Mouse (Mus musculus): ENCODE measurements around the gene Snd1. TPM values are rescaled to one million over a fixed set of nuclear protein-coding genes. Genes with fewer than 3 reads are reported as not detected.

Gene Snd1
- polyA plus RNA-seq, 1 experiment from 2014 or later = 56.1 TPM

- H3K4me2 ChIP-seq (ENCODE audit: low read depth, low read length) = no peak overlapping the region
- no peak for ATAC-seq (ENCODE audit: low read depth)
- no peaks in the 10 kb centered on the region for H3K27me3 ChIP-seq (ENCODE audit: control insufficient read depth, insufficient read depth, low read depth, low read length)
- peaks cover 3% of the 10 kb centered on the region; the same call in 1 of the 2 replicates for H3K4me1 ChIP-seq (ENCODE audit: control insufficient read depth, low read depth, low read length)
- H3K36me3 ChIP-seq (ENCODE audit: control insufficient read depth, insufficient read depth) = no peaks in the 10 kb centered on the region
- H3K9me3 ChIP-seq (replicated peaks; ENCODE audit: control insufficient read depth, low read length) = no peaks in the 10 kb centered on the region
- 69% methylated on average over 8 of the region's 8 CpGs for WGBS (ENCODE audit: insufficient replicate concordance)
- no peak overlapping the region for H3K4me3 ChIP-seq (ENCODE audit: low read depth, low read length)
- no peak overlapping the region for H3K27ac ChIP-seq (ENCODE audit: low read length)
- H3K9ac ChIP-seq (ENCODE audit: low read depth, low read length) = no peak overlapping the region
Observed at GRCm38 (mm10) chr6:28862304-28862703, 387.4 kb downstream of the Snd1 start.

- H3K4me1 ChIP-seq (ENCODE audit: control insufficient read depth, low read depth, low read length) = no peaks in the 10 kb centered on the region; the same call in 1 of the 2 replicates
- no peaks in the 10 kb centered on the region for H3K36me3 ChIP-seq (ENCODE audit: control insufficient read depth, insufficient read depth)
- H3K27ac ChIP-seq (ENCODE audit: low read length) = no peak overlapping the region
- H3K9me3 ChIP-seq (replicated peaks; ENCODE audit: control insufficient read depth, low read length) = no peaks in the 10 kb centered on the region
- no peak overlapping the region for H3K9ac ChIP-seq (ENCODE audit: low read depth, low read length)
- H3K27me3 ChIP-seq (ENCODE audit: control insufficient read depth, insufficient read depth, low read depth, low read length) = no peaks in the 10 kb centered on the region
- WGBS (ENCODE audit: insufficient replicate concordance) = 66% methylated on average over 5 of the region's 5 CpGs
- H3K4me2 ChIP-seq (ENCODE audit: low read depth, low read length) = no peak overlapping the region
- ATAC-seq (ENCODE audit: low read depth) = no peak
- H3K4me3 ChIP-seq (ENCODE audit: low read depth, low read length) = no peak overlapping the region
Observed at GRCm38 (mm10) chr6:28864684-28865083, 389.7 kb downstream of the Snd1 start.

- Histone ChIP-seq H3K9ac (ENCODE audit: low read depth, low read length) (no peak overlapping the region), H3K27me3 (ENCODE audit: control insufficient read depth, insufficient read depth, low read depth, low read length) (no peaks in the 10 kb centered on the region), H3K4me3 (ENCODE audit: low read depth, low read length) (no peak overlapping the region), H3K36me3 (ENCODE audit: control insufficient read depth, insufficient read depth) (no peaks in the 10 kb centered on the region), H3K4me1 (ENCODE audit: control insufficient read depth, low read depth, low read length) (no peaks in the 10 kb centered on the region; the same call in 1 of the 2 replicates), H3K9me3 (replicated peaks; ENCODE audit: control insufficient read depth, low read length) (no peaks in the 10 kb centered on the region), H3K4me2 (ENCODE audit: low read depth, low read length) (no peak overlapping the region), H3K27ac (ENCODE audit: low read length) (no peak overlapping the region)
- 76% methylated on average over 10 of the region's 10 CpGs for WGBS (ENCODE audit: insufficient replicate concordance)
- ATAC-seq (ENCODE audit: low read depth) = no peak
Observed at GRCm38 (mm10) chr6:28865112-28865511, 390.2 kb downstream of the Snd1 start.

DNA sequence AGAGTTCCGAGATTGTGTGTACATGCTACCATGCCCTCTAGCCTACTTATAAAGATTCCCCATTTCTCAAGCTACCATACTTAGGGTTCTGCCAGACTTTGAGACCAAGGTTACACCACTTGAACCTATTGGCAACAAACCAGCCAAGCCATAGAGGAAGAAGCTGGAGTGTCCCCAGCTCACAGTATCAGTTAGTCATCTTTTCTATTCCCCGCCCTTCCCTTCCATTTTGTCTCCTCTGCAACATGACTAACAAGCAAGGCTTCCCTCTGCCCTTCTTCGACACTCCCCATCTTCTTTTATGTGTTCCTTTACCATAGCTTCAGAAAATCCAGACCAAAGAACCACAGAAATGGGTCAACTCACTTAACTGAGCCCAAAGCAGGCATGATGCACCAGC, 391.3 kb downstream of the Snd1 start:
- H3K27ac ChIP-seq (ENCODE audit: low read length) = no peak overlapping the region
- H3K9me3 ChIP-seq (replicated peaks; ENCODE audit: control insufficient read depth, low read length) = no peaks in the 10 kb centered on the region
- H3K4me3 ChIP-seq (ENCODE audit: low read depth, low read length) = no peak overlapping the region
- 66% methylated on average over 3 of the region's 3 CpGs for WGBS (ENCODE audit: insufficient replicate concordance)
- H3K9ac ChIP-seq (ENCODE audit: low read depth, low read length) = no peak overlapping the region
- H3K4me2 ChIP-seq (ENCODE audit: low read depth, low read length) = no peak overlapping the region
- no peak for ATAC-seq (ENCODE audit: low read depth)
- H3K36me3 ChIP-seq (ENCODE audit: control insufficient read depth, insufficient read depth) = no peaks in the 10 kb centered on the region
- H3K27me3 ChIP-seq (ENCODE audit: control insufficient read depth, insufficient read depth, low read depth, low read length) = no peaks in the 10 kb centered on the region
- no peaks in the 10 kb centered on the region; the same call in 1 of the 2 replicates for H3K4me1 ChIP-seq (ENCODE audit: control insufficient read depth, low read depth, low read length)

- no peaks in the 10 kb centered on the region for H3K27me3 ChIP-seq (ENCODE audit: control insufficient read depth, insufficient read depth, low read depth, low read length)
- H3K36me3 ChIP-seq (ENCODE audit: control insufficient read depth, insufficient read depth) = no peaks in the 10 kb centered on the region
- 57% methylated on average over 2 of the region's 2 CpGs for WGBS (ENCODE audit: insufficient replicate concordance)
- no peak overlapping the region for H3K4me2 ChIP-seq (ENCODE audit: low read depth, low read length)
- H3K9me3 ChIP-seq (replicated peaks; ENCODE audit: control insufficient read depth, low read length) = no peaks in the 10 kb centered on the region
- no peak overlapping the region for H3K27ac ChIP-seq (ENCODE audit: low read length)
- H3K4me1 ChIP-seq (ENCODE audit: control insufficient read depth, low read depth, low read length) = no peaks in the 10 kb centered on the region; the same call in 1 of the 2 replicates
- no peak overlapping the region for H3K4me3 ChIP-seq (ENCODE audit: low read depth, low read length)
- no peak for ATAC-seq (ENCODE audit: low read depth)
- H3K9ac ChIP-seq (ENCODE audit: low read depth, low read length) = no peak overlapping the region
Observed at GRCm38 (mm10) chr6:28867516-28868251, 392.7 kb downstream of the Snd1 start.

GRCm38 (mm10) chr6:28871725-28872420, 396.9 kb downstream of the Snd1 start:
- no peak overlapping the region for H3K4me3 ChIP-seq (ENCODE audit: low read depth, low read length)
- no peak for ATAC-seq (ENCODE audit: low read depth)
- 47% methylated on average over 5 of the region's 5 CpGs for WGBS (ENCODE audit: insufficient replicate concordance)

DNA sequence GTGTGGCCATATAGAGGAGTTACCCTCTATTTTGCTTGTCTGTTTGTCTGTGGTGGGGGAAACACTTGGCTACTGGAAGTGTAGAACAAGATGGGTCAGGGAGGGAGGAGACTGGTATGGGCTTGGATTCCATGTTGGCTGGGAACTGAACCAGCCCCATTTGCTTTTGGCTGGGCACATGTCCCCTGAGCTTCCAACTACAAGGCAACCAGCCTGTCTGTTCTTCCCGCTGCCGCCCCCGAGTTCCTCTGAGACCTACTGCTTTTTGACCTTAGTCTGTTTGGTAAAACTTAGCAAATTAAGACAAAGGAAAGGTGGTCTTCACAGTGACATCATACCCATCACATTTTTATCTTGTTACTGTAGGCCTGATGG, 397.5 kb downstream of the Snd1 start:
- Histone ChIP-seq H3K4me2 (ENCODE audit: low read depth, low read length) (no peak overlapping the region), H3K4me1 (ENCODE audit: control insufficient read depth, low read depth, low read length) (no peaks in the 10 kb centered on the region; the same call in 1 of the 2 replicates), H3K9ac (ENCODE audit: low read depth, low read length) (no peak overlapping the region), H3K27me3 (ENCODE audit: control insufficient read depth, insufficient read depth, low read depth, low read length) (no peaks in the 10 kb centered on the region), H3K9me3 (replicated peaks; ENCODE audit: control insufficient read depth, low read length) (no peaks in the 10 kb centered on the region), H3K4me3 (ENCODE audit: low read depth, low read length) (no peak overlapping the region), H3K36me3 (ENCODE audit: control insufficient read depth, insufficient read depth) (no peaks in the 10 kb centered on the region), H3K27ac (ENCODE audit: low read length) (no peak overlapping the region)
- 78% methylated on average over 3 of the region's 3 CpGs for WGBS (ENCODE audit: insufficient replicate concordance)
- ATAC-seq (ENCODE audit: low read depth) = no peak

More at GRCm38 (mm10) chr6:28871725-28872420, 396.9 kb downstream of the Snd1 start:
- no peaks in the 10 kb centered on the region; the same call in 1 of the 2 replicates for H3K4me1 ChIP-seq (ENCODE audit: control insufficient read depth, low read depth, low read length)
- H3K9me3 ChIP-seq (replicated peaks; ENCODE audit: control insufficient read depth, low read length) = no peaks in the 10 kb centered on the region
- H3K27ac ChIP-seq (ENCODE audit: low read length) = no peak overlapping the region
- no peaks in the 10 kb centered on the region for H3K27me3 ChIP-seq (ENCODE audit: control insufficient read depth, insufficient read depth, low read depth, low read length)
- H3K4me2 ChIP-seq (ENCODE audit: low read depth, low read length) = no peak overlapping the region
- H3K9ac ChIP-seq (ENCODE audit: low read depth, low read length) = no peak overlapping the region
- no peaks in the 10 kb centered on the region for H3K36me3 ChIP-seq (ENCODE audit: control insufficient read depth, insufficient read depth)

- H3K4me3 ChIP-seq (ENCODE audit: low read depth, low read length) = no peak overlapping the region
- no peaks in the 10 kb centered on the region for H3K4me1 ChIP-seq (ENCODE audit: control insufficient read depth, low read depth, low read length)
- H3K4me2 ChIP-seq (ENCODE audit: low read depth, low read length) = no peak overlapping the region
- WGBS (ENCODE audit: insufficient replicate concordance) = 85% methylated on average over 11 of the region's 11 CpGs
- no peak overlapping the region for H3K9ac ChIP-seq (ENCODE audit: low read depth, low read length)
- no peaks in the 10 kb centered on the region for H3K27me3 ChIP-seq (ENCODE audit: control insufficient read depth, insufficient read depth, low read depth, low read length)
- no peak for ATAC-seq (ENCODE audit: low read depth)
- H3K9me3 ChIP-seq (replicated peaks; ENCODE audit: control insufficient read depth, low read length) = no peaks in the 10 kb centered on the region
- no peaks in the 10 kb centered on the region for H3K36me3 ChIP-seq (ENCODE audit: control insufficient read depth, insufficient read depth)
- no peak overlapping the region for H3K27ac ChIP-seq (ENCODE audit: low read length)
Observed at GRCm38 (mm10) chr6:28874053-28874452, 399.1 kb downstream of the Snd1 start.

DNA sequence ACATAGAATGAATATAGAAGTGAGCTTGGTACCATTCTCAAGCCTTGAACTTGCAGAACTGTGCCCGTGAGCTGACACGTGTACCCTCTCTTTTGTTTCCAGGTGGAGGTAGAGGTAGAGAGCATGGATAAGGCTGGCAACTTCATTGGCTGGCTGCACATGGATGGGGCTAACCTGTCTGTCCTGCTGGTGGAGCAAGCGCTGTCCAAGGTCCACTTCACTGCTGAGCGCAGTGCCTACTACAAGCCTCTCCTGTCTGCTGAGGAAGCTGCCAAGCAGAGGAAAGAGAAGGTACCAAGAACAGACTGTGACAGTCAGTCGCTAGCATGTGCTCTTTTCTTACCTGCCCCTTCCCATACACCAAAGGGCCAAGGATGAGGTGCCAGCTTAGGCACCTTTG, 399.8 kb downstream of the Snd1 start:
- Histone ChIP-seq H3K27me3 (ENCODE audit: control insufficient read depth, insufficient read depth, low read depth, low read length) (no peaks in the 10 kb centered on the region), H3K36me3 (ENCODE audit: control insufficient read depth, insufficient read depth) (no peaks in the 10 kb centered on the region), H3K4me2 (ENCODE audit: low read depth, low read length) (no peak overlapping the region), H3K4me1 (ENCODE audit: control insufficient read depth, low read depth, low read length) (no peaks in the 10 kb centered on the region), H3K27ac (ENCODE audit: low read length) (no peak overlapping the region), H3K4me3 (ENCODE audit: low read depth, low read length) (no peak overlapping the region), H3K9me3 (replicated peaks; ENCODE audit: control insufficient read depth, low read length) (no peaks in the 10 kb centered on the region), H3K9ac (ENCODE audit: low read depth, low read length) (no peak overlapping the region)
- WGBS (ENCODE audit: insufficient replicate concordance) = 79% methylated on average over 5 of the region's 5 CpGs
- no peak for ATAC-seq (ENCODE audit: low read depth)

Measured in liver, embryonic 16.5 days (tissue).